Mouse (Mus musculus) heart, adult 2 months (tissue): ENCODE results near the gene Fam149b.

Experiments used
- EP300 ChIP-seq: fragments of 200-500 bp; IDR thresholded peaks from 2 replicates; pipeline ENCODE4 v1.6.1; 2011; ENCODE audit warnings: low read depth, low read length, control low read depth; ENCODE audit not compliant: insufficient read depth
- POLR2A ChIP-seq: fragments of 200-500 bp; IDR thresholded peaks from 2 replicates; pipeline ENCODE4 v1.6.1; 2011; ENCODE audit warnings: mild to moderate bottlenecking, low read depth, low read length, control low read depth; ENCODE audit not compliant: insufficient read depth

GRCm38 (mm10) chr14:20347991-20348541 is at the start of gene Fam149b, which contains the start of gene Ecd:
- TF ChIP-seq POLR2A (peak; percentile 72), EP300 (peak; percentile 87)
